Mouse (Mus musculus) ES-Bruce4 (cell line): ENCODE measurements at regions not wholly inside any gene's neighbourhood (a gene's known extent, or its start where the extent isn't known, plus 50 kb on each side); places are given as distances from the start of the nearest gene placed in this dataset.

Source experiments
- H3K27ac ChIP-seq: 2 replicates; pipeline ENCODE4 v1.5.1; 2012; ENCODE audit warnings: low read length, inconsistent platforms; ENCODE audit not compliant: insufficient read depth
- H3K27me3 ChIP-seq: 2 replicates; pipeline ENCODE4 v1.6.1; 2012; ENCODE audit warnings: mild to moderate bottlenecking, low read length, inconsistent platforms; ENCODE audit not compliant: control insufficient read depth, poor library complexity, insufficient read depth, severe bottlenecking
- H3K36me3 ChIP-seq: 2 replicates; pipeline ENCODE4 v1.6.1; 2012; ENCODE audit warnings: inconsistent platforms, mild to moderate bottlenecking, low read length, moderate library complexity; ENCODE audit not compliant: control insufficient read depth, poor library complexity, insufficient read depth, severe bottlenecking
- H3K4me1 ChIP-seq: one replicate; pipeline ENCODE4 v1.8.1; 2011; ENCODE audit warnings: low read length; ENCODE audit not compliant: control insufficient read depth, insufficient read depth
- H3K4me3 ChIP-seq: 2 replicates; pipeline ENCODE4 v1.5.1; 2011; ENCODE audit warnings: low read depth, mild to moderate bottlenecking, low read length
- H3K9ac ChIP-seq: 2 replicates; pipeline ENCODE4 v1.6.1; 2012; ENCODE audit warnings: low read depth, mild to moderate bottlenecking, inconsistent platforms; ENCODE audit not compliant: poor library complexity, severe bottlenecking
- H3K9me3 ChIP-seq: replicated peaks from 2 replicates; pipeline ENCODE4 v1.6.1; 2012; ENCODE audit warnings: mild to moderate bottlenecking, low read length, inconsistent platforms; ENCODE audit not compliant: control insufficient read depth, poor library complexity, insufficient read depth, severe bottlenecking
- CTCF ChIP-seq: IDR thresholded peaks from one replicate; pipeline ENCODE4 v1.8.1; 2011; ENCODE audit warnings: low read depth, low read length
- EP300 ChIP-seq: IDR thresholded peaks from 2 replicates; pipeline ENCODE4 v1.6.1; 2011; ENCODE audit warnings: low read depth, low read length; ENCODE audit not compliant: insufficient read depth
- POLR2A ChIP-seq: IDR thresholded peaks from one replicate; pipeline ENCODE4 v1.8.1; 2011; ENCODE audit warnings: low read length; ENCODE audit not compliant: insufficient read depth

- TF ChIP-seq EP300 (no peak), CTCF (no peak), POLR2A (no peak)
- Histone ChIP-seq H3K9ac (no peak overlapping the region), H3K4me3 (no peak overlapping the region), H3K9me3 (no peaks in the 10 kb centered on the region), H3K27me3 (no peaks in the 10 kb centered on the region), H3K36me3 (no peaks in the 10 kb centered on the region), H3K27ac (no peak overlapping the region), H3K4me1 (no peaks in the 10 kb centered on the region)
These were observed 293.2 kb upstream of the Rack1 start for GRCm38 (mm10) chr11:48506886-48507285.

- Histone ChIP-seq H3K4me3 (no peak overlapping the region), H3K27ac (no peak overlapping the region), H3K27me3 (no peaks in the 10 kb centered on the region), H3K9ac (no peak overlapping the region), H3K9me3 (no peaks in the 10 kb centered on the region), H3K36me3 (no peaks in the 10 kb centered on the region), H3K4me1 (no peaks in the 10 kb centered on the region)
- TF ChIP-seq CTCF, result no peak
- TF ChIP-seq EP300, result no peak
- TF ChIP-seq POLR2A, result no peak
These were observed 297.9 kb upstream of the Rack1 start for GRCm38 (mm10) chr11:48502011-48502806.

DNA sequence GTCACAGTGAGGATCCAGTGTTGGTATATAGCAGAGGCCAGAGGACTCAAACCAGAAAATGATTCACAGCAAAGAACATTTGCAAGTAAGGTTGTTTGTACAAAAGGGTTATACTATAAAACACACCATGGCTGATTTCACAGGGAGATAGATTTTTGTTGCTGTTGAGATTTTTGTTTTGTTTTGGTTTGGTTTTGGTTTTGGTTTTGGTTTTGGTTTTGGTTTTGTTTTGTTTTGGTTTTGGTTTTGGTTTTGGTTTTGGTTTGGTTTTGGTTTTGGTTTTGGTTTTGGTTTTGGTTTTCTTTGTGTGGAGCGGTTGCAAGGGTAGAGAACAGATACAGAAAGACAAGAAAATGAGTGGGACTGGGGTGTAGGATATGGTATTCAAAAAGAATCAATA is 301.1 kb upstream of the Rack1 start:
- no peak overlapping the region for H3K27ac ChIP-seq
- H3K4me3 ChIP-seq, result no peak overlapping the region
- no peaks in the 10 kb centered on the region for H3K36me3 ChIP-seq
- H3K9me3 ChIP-seq, result no peaks in the 10 kb centered on the region
- H3K4me1 ChIP-seq, result no peaks in the 10 kb centered on the region
- TF ChIP-seq POLR2A, result no peak
- no peak for TF ChIP-seq CTCF
- no peak for TF ChIP-seq EP300
- no peak overlapping the region for H3K9ac ChIP-seq
- no peaks in the 10 kb centered on the region for H3K27me3 ChIP-seq

- no peaks in the 10 kb centered on the region for H3K27me3 ChIP-seq
- no peak overlapping the region for H3K4me3 ChIP-seq
- no peaks in the 10 kb centered on the region for H3K9me3 ChIP-seq
- H3K9ac ChIP-seq, result no peak overlapping the region
- no peak overlapping the region for H3K27ac ChIP-seq
- H3K36me3 ChIP-seq, result no peaks in the 10 kb centered on the region
- H3K4me1 ChIP-seq, result no peaks in the 10 kb centered on the region
- no peak for TF ChIP-seq CTCF
- no peak for TF ChIP-seq EP300
- TF ChIP-seq POLR2A, result no peak
These were observed 311.8 kb upstream of the Rack1 start for GRCm38 (mm10) chr11:48488308-48488707.

GRCm38 (mm10) chr11:48464036-48464435 is 336.1 kb upstream of the Rack1 start:
- H3K9ac ChIP-seq, result no peak overlapping the region
- no peaks in the 10 kb centered on the region for H3K27me3 ChIP-seq
- H3K9me3 ChIP-seq, result no peaks in the 10 kb centered on the region
- no peak overlapping the region for H3K27ac ChIP-seq
- no peaks in the 10 kb centered on the region for H3K4me1 ChIP-seq
- TF ChIP-seq POLR2A (no peak), CTCF (no peak), EP300 (no peak)
- no peaks in the 10 kb centered on the region for H3K36me3 ChIP-seq
- H3K4me3 ChIP-seq, result no peak overlapping the region

DNA sequence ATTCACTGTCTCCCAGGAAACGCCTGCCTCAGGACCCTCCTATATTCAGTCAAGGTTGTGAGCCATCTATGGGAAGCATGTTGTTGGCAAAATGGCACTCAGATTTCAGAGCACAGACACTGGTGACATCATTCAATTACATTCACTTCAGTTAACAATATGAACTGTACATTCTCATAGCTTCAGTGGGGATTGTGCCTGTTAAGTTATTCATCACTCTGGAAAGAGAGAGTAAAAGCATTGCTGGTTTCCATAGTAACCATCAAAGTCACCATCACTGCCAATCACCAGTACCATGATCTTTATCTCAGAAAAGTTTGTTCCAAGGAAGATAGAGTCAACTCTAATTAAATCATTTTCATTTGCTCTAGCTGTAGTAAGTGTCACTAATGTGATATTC is 350.2 kb upstream of the Rack1 start:
- TF ChIP-seq EP300 (no peak), CTCF (no peak), POLR2A (no peak)
- H3K4me3 ChIP-seq, result no peak overlapping the region
- H3K27me3 ChIP-seq, result peaks cover 2% of the 10 kb centered on the region; the same call in 1 of the 2 replicates
- H3K9ac ChIP-seq, result no peak overlapping the region
- H3K4me1 ChIP-seq, result no peaks in the 10 kb centered on the region
- H3K27ac ChIP-seq, result no peak overlapping the region
- H3K36me3 ChIP-seq, result no peaks in the 10 kb centered on the region
- no peaks in the 10 kb centered on the region for H3K9me3 ChIP-seq
